Mouse (Mus musculus): ENCODE data around the gene Fbln1. TPM values are rescaled to one million over a fixed set of nuclear protein-coding genes. Genes with fewer than 3 reads are reported as not detected.
A peak's percentile ranks its signal among the peaks of the same experiment; 100 is the strongest.

Fbln1 gene
- total RNA-seq, 2 experiments from 2014 or later, result 29.0 to 32.9 TPM

- DNase-seq (ENCODE audit: low spot score in 2 of 2), result no peak
Observed at GRCm38 (mm10) chr15:85204383-85204782, 1.4 kb upstream of the Fbln1 start.

- no peak for DNase-seq (ENCODE audit: low spot score in 2 of 2)
Observed at GRCm38 (mm10) chr15:85206703-85207075, 940 bp downstream of the Fbln1 start.

GRCm38 (mm10) chr15:85207081-85207480 is 1.3 kb downstream of the Fbln1 start:
- no peak for DNase-seq (ENCODE audit: low spot score in 2 of 2)

- DNase-seq (ENCODE audit: low spot score in 2 of 2), result no peak
Observed at GRCm38 (mm10) chr15:85207763-85208162, 2.0 kb downstream of the Fbln1 start.

- no peak for DNase-seq (ENCODE audit: low spot score in 2 of 2)
Observed at GRCm38 (mm10) chr15:85208332-85208731, 2.6 kb downstream of the Fbln1 start.

- no peak for DNase-seq (ENCODE audit: low spot score in 2 of 2)
Observed at GRCm38 (mm10) chr15:85209341-85209740, 3.6 kb downstream of the Fbln1 start.

GRCm38 (mm10) chr15:85210686-85211085 is 4.9 kb downstream of the Fbln1 start:
- DNase-seq (ENCODE audit: low spot score in 2 of 2), result no peak

- DNase-seq (ENCODE audit: low spot score in 2 of 2), result no peak
Observed at GRCm38 (mm10) chr15:85211101-85211760, 5.5 kb downstream of the Fbln1 start.

GRCm38 (mm10) chr15:85216069-85216813 is 10.5 kb downstream of the Fbln1 start:
- no peak for DNase-seq (ENCODE audit: low spot score in 2 of 2)

- DNase-seq (ENCODE audit: low spot score in 2 of 2), result no peak
Observed at GRCm38 (mm10) chr15:85218617-85219265, 13.0 kb downstream of the Fbln1 start.

GRCm38 (mm10) chr15:85220371-85220770 is 14.6 kb downstream of the Fbln1 start:
- DNase-seq (ENCODE audit: low spot score in 2 of 2), result no peak

GRCm38 (mm10) chr15:85221115-85221854 is 15.5 kb downstream of the Fbln1 start:
- DNase-seq (ENCODE audit: low spot score in 2 of 2), result no peak

- no peak for DNase-seq (ENCODE audit: low spot score in 2 of 2)
Observed at GRCm38 (mm10) chr15:85225693-85226092, 19.9 kb downstream of the Fbln1 start.

GRCm38 (mm10) chr15:85226841-85227240 is 21.1 kb downstream of the Fbln1 start:
- no peak for DNase-seq (ENCODE audit: low spot score in 2 of 2)

GRCm38 (mm10) chr15:85228568-85228967 is 22.8 kb downstream of the Fbln1 start:
- DNase-seq (ENCODE audit: low spot score in 2 of 2), result no peak

- no peak for DNase-seq (ENCODE audit: low spot score in 2 of 2)
Observed at GRCm38 (mm10) chr15:85229960-85230535, 24.3 kb downstream of the Fbln1 start.

GRCm38 (mm10) chr15:85230613-85231012 is 24.9 kb downstream of the Fbln1 start:
- DNase-seq (ENCODE audit: low spot score in 2 of 2), result no peak

GRCm38 (mm10) chr15:85231443-85232255 is 25.9 kb downstream of the Fbln1 start:
- peak; percentile 49 to 55 for DNase-seq (ENCODE audit: low spot score in 2 of 2)

- no peak for DNase-seq (ENCODE audit: low spot score in 2 of 2)
Observed at GRCm38 (mm10) chr15:85232256-85232535, 26.4 kb downstream of the Fbln1 start.

- DNase-seq (ENCODE audit: low spot score in 2 of 2), result no peak
Observed at GRCm38 (mm10) chr15:85232543-85233250, 26.9 kb downstream of the Fbln1 start.

Measured in adrenal gland, adult 18-20 months (tissue).